Mouse (Mus musculus): ENCODE data around the gene Barhl2.

The Barhl2 gene

DNA sequence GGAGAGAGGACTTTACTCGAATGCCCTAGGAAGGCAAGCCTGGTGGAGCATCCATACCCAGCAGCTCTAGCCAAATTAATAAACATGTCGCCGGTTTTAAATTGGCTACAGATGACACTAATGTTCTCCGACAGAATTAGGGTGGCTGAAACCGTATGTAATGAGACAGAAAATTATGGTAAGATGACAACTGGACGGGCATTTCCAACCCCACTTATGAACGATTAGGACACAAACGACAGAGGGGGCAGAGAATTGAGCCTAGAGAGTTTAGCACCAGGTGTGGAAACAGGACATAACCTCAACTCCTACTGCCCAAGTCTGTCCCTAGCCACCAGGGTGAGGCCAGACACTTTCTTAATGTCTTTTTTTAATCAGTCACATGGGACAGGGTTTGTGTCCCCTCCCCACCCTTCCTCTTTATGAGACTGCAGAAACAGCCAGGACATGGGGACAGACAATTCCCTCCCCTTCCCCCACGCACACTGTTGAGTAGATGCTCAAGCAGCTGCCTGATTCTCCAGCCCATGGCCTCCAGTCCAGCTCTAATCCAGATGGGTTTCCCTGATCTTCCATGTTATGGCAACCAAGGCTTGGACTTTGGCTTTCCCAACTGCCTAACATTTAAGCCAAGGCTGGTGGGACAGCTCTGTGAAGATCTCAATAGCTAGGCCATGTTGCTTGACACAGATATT lies 3.4 kb downstream of the Barhl2 start:
- no peak for DNase-seq

- DNase-seq: no peak
Observed at GRCm38 (mm10) chr5:106453886-106454321, 4.1 kb downstream of the Barhl2 start.

DNA sequence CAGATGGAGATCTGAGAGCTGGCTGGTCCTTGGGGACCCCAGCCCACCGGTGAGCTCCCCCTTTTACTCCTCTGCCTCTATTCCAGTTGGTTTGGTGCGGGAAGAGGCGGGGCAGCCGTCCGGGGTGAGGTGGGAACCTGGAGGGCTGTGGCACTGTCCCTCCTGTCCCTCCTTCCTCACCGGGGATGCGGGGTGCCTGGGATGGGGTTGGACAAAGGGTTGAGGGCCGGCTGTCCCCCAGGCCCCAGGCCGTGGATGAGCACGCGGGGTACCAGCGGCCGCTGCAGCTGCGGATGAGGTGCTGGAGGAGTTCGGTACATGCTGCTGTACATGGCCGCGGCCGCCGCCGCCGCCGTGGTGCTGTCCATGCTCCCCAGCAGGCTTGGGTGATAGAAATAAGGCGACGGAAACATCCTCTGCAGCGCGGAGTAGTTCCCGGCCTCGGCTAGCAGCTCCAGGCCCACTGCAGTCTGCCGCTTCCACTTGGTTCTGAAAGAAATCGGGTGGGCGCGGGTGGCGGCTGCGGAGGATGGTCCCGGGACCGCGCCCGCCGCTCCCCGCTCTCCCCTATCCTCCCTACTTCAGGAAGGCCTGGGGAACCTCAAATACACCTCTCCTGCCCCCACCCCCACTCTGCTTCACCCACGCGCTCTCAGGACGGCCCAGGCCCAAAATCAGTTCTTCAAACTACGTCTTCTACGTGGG lies 4.6 kb downstream of the Barhl2 start:
- DNase-seq: no peak

- no peak for DNase-seq
Observed at GRCm38 (mm10) chr5:106452686-106453085, 5.3 kb downstream of the Barhl2 start.

DNA sequence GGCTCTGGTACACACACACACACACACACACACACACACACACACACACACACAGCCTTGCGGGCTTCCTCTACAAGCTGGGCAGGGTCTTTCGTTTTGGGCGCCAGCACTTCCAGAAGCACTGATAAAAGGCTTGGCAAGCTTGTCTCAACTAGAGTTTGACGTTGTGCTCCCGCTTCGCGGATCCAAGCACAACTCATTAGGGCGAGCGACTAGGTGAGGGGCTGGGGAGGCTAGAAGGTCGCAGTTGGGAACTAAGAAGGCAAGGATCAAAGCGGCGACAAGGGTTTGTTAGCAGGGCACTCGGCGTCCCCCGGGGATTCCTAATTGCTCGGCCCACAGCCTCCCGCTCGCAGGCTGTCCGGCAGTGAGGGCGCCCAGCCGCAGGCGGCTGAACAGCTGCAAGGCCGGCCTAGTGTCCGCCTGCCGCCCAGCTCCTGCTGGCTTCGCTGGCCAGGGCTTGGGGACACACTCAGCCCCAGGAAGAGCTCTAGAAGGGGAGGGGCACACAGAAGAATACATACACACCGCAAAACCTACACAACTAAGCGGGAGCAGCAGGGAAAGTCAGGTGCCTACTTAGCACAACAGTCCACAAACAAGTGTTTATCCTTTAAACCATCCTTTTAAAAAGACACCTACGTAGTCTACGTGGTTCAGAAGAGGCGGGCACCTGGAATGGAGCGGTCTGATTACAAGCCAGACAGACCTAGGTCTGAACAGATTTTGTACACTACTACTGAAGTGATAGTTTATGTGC lies 6.1 kb downstream of the Barhl2 start:
- DNase-seq: no peak

DNA sequence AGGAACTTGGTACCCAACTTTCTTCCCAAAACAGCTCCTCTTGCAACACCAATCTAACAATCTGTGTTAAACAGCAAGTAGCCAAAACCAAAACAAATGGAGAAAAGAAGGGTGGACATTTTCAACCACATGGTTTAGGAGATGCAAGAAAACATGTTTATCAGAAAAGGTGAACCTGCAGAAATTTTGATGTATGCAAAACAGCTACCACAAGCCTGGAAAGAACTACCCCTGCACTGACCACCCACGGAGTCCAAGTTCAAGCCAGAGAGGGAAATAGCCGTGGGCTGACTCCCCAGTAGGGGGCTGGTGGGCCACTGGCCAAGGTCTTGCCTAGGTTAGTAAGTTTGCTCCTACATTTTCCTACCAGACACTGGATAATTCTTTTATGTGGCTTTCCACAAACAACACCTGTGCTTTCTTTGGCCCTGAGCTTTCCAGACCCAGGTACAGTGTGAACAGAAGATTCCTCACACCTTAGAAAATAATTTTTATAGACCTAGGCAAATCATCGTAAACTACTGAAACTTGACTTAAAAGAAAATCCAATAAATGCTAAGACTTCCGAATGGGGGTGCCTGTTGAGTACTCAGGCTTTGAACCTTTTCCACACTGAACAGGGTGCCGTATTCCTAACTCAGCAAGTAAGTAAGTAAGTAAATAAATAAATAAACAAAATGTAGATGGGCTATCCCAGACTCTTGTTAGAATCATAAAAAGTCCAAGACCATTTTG lies 7.4 kb downstream of the Barhl2 start:
- no peak for DNase-seq

- DNase-seq: no peak
Observed at GRCm38 (mm10) chr5:106449720-106450425, 8.1 kb downstream of the Barhl2 start.

- no peak for DNase-seq
Observed at GRCm38 (mm10) chr5:106448798-106449125, 9.2 kb downstream of the Barhl2 start.

DNA sequence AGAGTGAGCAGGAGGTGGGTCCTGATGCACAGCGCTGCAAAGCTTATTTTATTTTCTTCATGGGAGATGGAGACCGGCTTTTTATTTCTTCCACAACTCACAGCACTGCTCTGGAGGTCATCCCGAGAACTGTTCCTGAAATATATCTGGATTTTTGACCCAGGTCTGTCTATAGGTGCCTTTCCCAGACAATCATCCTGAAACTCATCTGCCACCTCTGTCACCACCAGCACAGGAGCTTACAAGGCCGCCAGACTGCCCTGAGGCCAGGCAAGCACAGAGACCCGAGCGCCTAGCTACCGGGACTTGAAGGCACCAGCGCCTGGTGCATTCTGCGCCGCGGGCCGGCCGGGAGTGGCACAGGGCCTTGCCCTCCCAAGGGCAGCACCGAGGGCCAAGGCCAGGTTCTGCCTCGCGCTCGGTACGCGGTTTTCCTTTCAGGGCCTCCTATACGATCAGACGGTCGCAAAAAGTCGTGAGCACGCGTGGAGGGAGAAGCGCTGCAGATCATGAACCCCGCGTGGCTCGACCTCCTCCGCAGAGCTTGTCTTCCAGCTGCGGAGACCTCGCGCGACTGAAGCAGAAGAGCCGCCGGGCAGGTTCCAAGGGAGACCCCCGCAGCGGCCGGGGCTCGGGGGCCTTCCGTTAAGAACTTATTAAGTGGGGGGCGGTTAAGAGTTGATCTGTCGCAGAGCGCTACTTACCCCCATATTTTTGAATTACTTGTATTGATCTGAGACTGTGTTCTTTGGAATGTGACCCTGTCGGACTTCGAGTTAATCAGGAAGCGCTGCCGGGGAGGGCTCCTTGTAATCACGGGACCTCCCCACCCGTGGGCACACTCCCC lies 9.8 kb downstream of the Barhl2 start:
- no peak for DNase-seq

- no peak for DNase-seq
Observed at GRCm38 (mm10) chr5:106447091-106447820, 10.7 kb downstream of the Barhl2 start.

GRCm38 (mm10) chr5:106446593-106446992 lies 11.4 kb downstream of the Barhl2 start:
- DNase-seq: no peak

- no peak for DNase-seq
Observed at GRCm38 (mm10) chr5:106445681-106446080, 12.3 kb downstream of the Barhl2 start.

DNA sequence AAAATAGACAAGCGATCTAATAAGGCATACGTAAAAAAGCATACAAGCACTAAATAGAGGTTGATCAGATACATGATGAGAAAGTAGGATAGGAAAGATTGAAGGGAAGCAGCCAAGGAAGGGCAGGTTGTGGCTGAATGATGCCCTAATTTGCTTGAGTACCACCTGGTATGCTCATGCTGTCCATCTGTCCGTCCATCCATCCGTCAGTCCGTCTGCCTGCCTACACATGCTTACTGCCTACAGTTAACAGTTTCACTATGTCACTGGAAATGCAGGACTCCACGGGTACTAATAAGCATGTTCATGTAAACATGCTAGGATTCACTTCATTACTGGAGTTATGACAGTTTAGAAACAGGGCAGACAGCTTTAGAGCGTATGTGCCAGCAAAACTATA lies 19.1 kb downstream of the Barhl2 start:
- no peak for DNase-seq

DNA sequence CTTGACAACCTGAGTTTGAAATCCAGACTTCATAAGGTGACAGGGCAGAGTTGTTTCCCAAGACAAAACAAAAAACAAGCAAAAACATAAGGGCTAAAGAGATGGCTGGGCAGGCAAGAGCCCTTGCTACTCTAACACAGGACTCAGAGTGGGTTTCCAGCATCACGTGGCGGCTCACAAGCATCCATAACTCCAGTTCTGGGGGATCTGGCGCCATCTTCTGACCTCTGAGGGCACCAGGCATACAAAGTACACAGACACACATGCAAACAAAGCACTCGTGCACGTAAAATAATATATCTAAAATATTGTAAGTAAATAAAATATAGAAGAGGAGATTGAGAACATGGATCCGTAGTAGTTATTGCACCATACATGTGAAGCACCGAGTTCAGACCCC lies 31.9 kb downstream of the Barhl2 start:
- DNase-seq: no peak

- no peak for DNase-seq
Observed at GRCm38 (mm10) chr5:106420871-106421270, 37.1 kb downstream of the Barhl2 start.

- no peak for DNase-seq
Observed at GRCm38 (mm10) chr5:106420370-106420769, 37.6 kb downstream of the Barhl2 start.

DNA sequence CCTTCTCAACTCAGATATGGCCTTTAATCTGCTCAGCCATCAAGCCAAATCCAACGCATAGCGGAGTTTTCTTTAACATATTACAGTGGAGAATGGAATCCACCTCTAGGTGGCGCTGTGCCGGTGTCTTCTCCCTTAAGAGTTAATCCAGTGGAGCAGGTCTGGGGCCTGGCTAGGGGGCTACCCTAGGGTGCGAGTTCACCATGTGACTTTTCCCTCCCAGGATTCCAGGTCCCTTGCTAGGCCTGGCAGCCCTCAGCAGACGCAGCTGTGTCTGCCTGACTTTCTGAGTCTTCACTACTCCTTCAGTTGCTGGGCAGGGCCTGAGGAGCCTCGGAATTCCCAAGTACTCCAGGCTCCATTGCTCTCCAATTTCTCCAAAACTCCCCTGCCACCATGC lies 40.8 kb downstream of the Barhl2 start:
- DNase-seq: no peak

DNA sequence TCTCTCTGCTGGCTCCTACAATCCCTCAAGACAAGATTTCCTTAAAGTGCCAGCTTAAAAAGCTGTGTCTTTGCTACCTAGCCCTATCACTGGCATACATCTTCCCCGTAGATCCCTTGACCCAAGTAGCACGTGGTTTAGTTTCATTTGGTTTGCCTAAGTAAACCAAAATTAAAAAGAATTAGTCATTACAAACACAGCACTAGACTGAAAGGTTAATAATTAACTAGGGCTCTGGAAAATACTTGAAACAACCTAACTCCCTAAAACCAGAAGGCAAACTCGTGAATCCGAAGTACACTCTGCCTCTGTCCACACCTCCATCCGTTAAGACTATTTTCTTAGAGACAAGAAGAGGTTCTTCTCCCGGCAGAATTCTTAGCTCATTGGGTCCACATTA lies 41.4 kb downstream of the Barhl2 start:
- no peak for DNase-seq

GRCm38 (mm10) chr5:106415734-106416133 lies 42.2 kb downstream of the Barhl2 start:
- DNase-seq: no peak

- no peak for DNase-seq
Observed at GRCm38 (mm10) chr5:106402761-106403160, 55.2 kb downstream of the Barhl2 start.
